Mouse (Mus musculus) intestine, embryonic 14.5 days (tissue): ENCODE results near the gene Myo3a. TPM values are rescaled to one million over a fixed set of nuclear protein-coding genes. Genes with fewer than 3 reads are reported as not detected.
A peak's percentile ranks its signal among the peaks of the same experiment; 100 is the strongest.

Source experiments
- ATAC-seq: fragments of 200-750 bp; cut with Nextera tagmentation; replicated peaks from 2 replicates; pipeline ENCODE4 v1.8.0; 2017; ENCODE audit warnings: low read depth, moderate number of reproducible peaks, moderate TSS enrichment, moderate library complexity; ENCODE audit not compliant: low FRiP score, low TSS enrichment
- DNase-seq: peaks from one replicate; pipeline ENCODE4 v3.0.0-alpha.2; 2018; ENCODE audit warnings: low spot score
- H3K27ac ChIP-seq: fragments of 300-500 bp; sonication (generic); 2 replicates; pipeline ENCODE4 v1.5.1; 2014; ENCODE audit warnings: low read depth, mild to moderate bottlenecking, control low read depth
- H3K27me3 ChIP-seq: fragments of 300-500 bp; sonication (generic); replicated peaks from 2 replicates; pipeline ENCODE4 v1.6.1; 2014; ENCODE audit warnings: low read length, control low read depth; ENCODE audit not compliant: control insufficient read depth, insufficient read depth
- H3K36me3 ChIP-seq: fragments of 300-500 bp; sonication (generic); 2 replicates; pipeline ENCODE4 v1.6.1; 2014; ENCODE audit warnings: low read length, control low read depth; ENCODE audit not compliant: control insufficient read depth, insufficient read depth
- H3K4me1 ChIP-seq: fragments of 300-500 bp; sonication (generic); replicated peaks from 2 replicates; pipeline ENCODE4 v1.6.1; 2014; ENCODE audit warnings: low read length, control low read depth, mixed read lengths; ENCODE audit not compliant: control insufficient read depth, insufficient read depth
- H3K4me2 ChIP-seq: fragments of 300-500 bp; sonication (generic); 2 replicates; pipeline ENCODE4 v1.6.1; 2014; ENCODE audit warnings: low read length
- H3K4me3 ChIP-seq: fragments of 300-500 bp; sonication (generic); 2 replicates; pipeline ENCODE4 v1.5.1; 2014; ENCODE audit warnings: low read depth, low read length, control low read depth, mixed read lengths
- H3K9ac ChIP-seq: fragments of 300-500 bp; sonication (generic); 2 replicates; pipeline ENCODE4 v1.6.1; 2014; ENCODE audit warnings: mild to moderate bottlenecking, low read length
- H3K9me3 ChIP-seq: fragments of 300-500 bp; sonication (generic); 2 replicates; pipeline ENCODE4 v1.6.1; 2016; ENCODE audit warnings: low read length, control low read depth; ENCODE audit not compliant: control insufficient read depth
- WGBS: fragments of 180-500 bp; shearing (Covaris S2); extraction: QIAGEN DNeasy Blood & Tissue Kit; methylation state at CpG from one replicate; pipeline ENCODE4 v1.1.7; 2014; 5-methylcytosine and 5-hydroxymethylcytosine counted together
- polyA plus RNA-seq: library from polyadenylated mRNA; unstranded; fragments of >200 nt; fragmentation: Nextera tagmentation; extraction: Ambion mirVana; gene quantifications from 2 replicates; pipeline ENCODE4 v1.2.1, GENCODE M21; 2014

Myo3a gene
- polyA plus RNA-seq, 1 experiment from 2014 or later = not detected

DNA sequence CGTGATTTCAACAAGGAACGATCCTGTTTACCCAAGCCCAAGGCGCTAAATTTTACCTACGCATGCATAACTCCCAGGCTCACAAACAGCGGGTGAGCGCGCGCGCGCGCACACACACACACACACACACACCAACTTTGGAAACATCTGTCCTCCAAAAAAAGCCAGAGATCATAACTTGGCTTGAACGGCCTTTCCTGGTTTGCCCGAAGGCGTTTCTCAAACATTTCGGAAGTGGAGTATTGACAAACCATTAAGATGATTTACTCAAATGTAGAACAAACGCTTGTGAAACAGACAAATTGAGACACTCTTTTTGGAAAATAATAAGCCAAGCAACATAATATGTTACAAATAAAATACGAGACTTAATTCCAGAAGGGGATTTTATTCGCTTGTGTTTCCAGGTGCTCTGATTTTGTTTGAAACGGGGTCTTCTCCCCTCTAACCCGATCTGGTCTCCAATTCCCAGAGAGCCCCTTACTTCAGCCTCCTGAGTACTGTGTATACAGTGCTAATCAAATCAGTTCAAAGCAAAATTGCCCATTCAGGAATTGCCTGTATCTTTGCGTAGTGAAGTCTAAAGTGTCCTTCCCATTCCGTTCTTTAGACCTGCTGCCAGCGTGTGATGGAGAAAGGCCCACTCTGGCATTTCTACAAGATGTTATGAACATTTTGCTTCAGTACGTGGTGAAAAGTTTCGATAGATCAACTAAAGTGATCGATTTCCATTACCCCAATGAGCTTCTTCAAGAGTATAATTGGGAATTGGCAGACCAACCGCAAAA is 397.1 kb downstream of the Myo3a start:
- ATAC-seq (no peak), DNase-seq (peak; percentile 54)
- Histone ChIP-seq H3K9me3 (no peaks in the 10 kb centered on the region), H3K36me3 (no peaks in the 10 kb centered on the region), H3K4me3 (no peak overlapping the region), H3K27me3 (peaks cover 96% of the 10 kb centered on the region), H3K4me2 (no peak overlapping the region), H3K4me1 (no peaks in the 10 kb centered on the region), H3K27ac (no peak overlapping the region), H3K9ac (no peak overlapping the region)
- 3% methylated on average over 27 of the region's 27 CpGs for WGBS

DNA sequence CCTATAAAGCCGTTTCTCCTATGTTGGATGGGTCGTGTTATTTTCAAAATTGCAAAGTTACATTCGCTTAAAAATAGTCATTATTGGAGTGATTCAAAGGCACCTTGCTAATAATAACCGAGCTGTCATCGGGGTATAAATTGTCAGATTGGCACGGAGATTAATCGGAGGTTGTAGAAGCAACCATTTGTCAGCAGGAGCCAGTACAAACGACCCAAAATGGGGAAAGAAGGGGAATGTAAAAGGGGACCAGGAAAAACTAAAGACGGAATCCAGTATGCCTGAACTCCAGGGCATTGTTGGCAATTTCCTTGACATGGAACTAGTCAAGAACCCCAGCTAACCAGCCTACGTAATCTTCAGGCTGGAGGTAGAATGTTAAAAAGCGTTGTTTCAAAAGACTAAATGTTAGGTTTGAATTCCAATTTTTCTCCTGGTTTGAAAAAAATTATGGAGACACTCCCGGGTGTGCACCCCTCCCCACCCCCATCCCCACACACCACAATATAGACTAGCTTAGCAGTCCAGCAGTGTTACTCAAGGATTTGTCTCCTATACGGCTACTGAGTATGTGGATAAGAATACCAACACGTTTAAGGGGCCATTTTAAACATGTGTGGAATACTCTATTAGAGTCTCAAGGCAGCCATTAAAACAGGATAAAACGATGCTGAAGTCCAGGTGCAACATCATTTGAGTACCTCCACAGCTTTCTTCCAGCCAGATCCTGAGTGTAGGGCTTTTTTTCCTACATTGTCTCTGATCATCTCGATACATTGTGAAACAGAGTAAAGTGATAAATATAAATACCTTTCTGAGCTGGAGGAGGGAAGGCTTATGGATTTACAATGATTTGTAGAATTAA is 398.0 kb downstream of the Myo3a start:
- 11% methylated on average over 16 of the region's 16 CpGs for WGBS
- H3K4me1 ChIP-seq = no peaks in the 10 kb centered on the region
- H3K36me3 ChIP-seq = no peaks in the 10 kb centered on the region
- no peaks in the 10 kb centered on the region for H3K9me3 ChIP-seq
- H3K27ac ChIP-seq = no peak overlapping the region
- peaks cover 89% of the 10 kb centered on the region for H3K27me3 ChIP-seq
- H3K9ac ChIP-seq = no peak overlapping the region
- DNase-seq (no peak), ATAC-seq (no peak)
- no peak overlapping the region for H3K4me2 ChIP-seq
- H3K4me3 ChIP-seq = no peak overlapping the region

DNA sequence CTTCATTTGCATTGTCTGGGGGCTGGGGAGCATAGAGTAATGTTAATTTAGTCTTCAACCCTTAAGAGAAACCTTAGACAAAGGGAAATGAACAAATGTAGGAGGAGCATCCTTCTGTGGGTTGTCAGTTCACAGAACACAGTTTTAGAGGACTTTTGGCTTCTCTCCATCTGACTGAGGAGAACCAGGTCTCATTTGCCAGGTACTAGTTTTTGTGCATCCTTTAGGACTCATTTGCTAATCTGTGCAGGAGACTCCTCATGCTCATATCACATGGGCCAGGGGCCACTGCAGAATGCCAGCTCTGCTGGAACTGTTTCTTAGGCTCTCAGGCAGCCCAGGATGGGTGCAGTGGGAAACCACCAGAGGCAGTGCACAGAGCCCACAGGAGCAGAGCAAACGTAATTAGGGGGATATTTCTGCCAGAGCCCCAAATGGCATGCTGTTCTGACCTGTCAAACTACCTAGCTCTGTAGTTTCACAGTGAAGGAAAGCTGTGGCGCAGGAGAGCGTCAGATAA is 399.9 kb downstream of the Myo3a start:
- no peak overlapping the region for H3K4me2 ChIP-seq
- no peak overlapping the region for H3K27ac ChIP-seq
- WGBS = 24% methylated on average over 3 of the region's 3 CpGs
- peaks cover 74% of the 10 kb centered on the region for H3K27me3 ChIP-seq
- H3K4me1 ChIP-seq = no peaks in the 10 kb centered on the region
- ATAC-seq = no peak
- no peak overlapping the region for H3K4me3 ChIP-seq
- no peak for DNase-seq
- H3K36me3 ChIP-seq = no peaks in the 10 kb centered on the region
- no peak overlapping the region for H3K9ac ChIP-seq
- no peaks in the 10 kb centered on the region for H3K9me3 ChIP-seq

DNA sequence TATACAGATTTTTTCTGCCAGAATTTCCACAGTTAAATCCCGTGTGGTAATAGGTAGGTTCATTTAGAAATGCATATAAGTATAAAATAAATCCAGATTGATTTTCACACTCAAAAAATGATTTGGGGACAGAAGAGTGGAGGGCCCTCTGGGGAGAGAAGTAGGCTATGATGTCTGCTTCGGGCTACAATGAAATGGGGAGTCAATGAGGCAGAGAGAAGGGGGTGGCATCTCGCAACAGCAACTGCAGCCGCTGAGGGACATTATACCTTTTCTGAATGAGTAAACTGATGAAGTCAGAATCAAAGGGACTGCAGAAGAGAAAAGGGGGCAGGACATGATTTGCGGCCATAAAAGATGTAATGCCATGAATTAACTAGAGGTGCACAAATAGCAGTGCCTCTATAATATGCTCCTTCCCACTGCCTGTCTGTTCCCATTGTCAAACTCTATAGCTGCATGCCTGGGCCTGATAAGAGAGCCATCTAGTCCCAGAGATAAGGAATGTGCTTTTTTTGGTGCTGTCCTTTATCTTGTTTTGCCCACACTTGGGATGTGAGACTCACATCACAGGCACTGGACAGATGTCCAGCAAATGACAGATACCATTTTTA is 400.6 kb downstream of the Myo3a start:
- Histone ChIP-seq H3K4me3 (no peak overlapping the region), H3K27me3 (peaks cover 67% of the 10 kb centered on the region)
- 25% methylated on average over 5 of the region's 5 CpGs for WGBS

GRCm38 (mm10) chr2:22634766-22635165 is 407.5 kb downstream of the Myo3a start:
- no peak overlapping the region for H3K4me2 ChIP-seq
- WGBS = 31% methylated on average over 8 of the region's 8 CpGs
- H3K27me3 ChIP-seq = peaks cover 6% of the 10 kb centered on the region; the same call in 1 of the 2 replicates
- no peak overlapping the region for H3K4me3 ChIP-seq
- DNase-seq (no peak), ATAC-seq (no peak)
- H3K27ac ChIP-seq = no peak overlapping the region
- H3K9me3 ChIP-seq = no peaks in the 10 kb centered on the region
- no peaks in the 10 kb centered on the region for H3K4me1 ChIP-seq
- no peaks in the 10 kb centered on the region for H3K36me3 ChIP-seq
- H3K9ac ChIP-seq = no peak overlapping the region

More for the DNA sequence above, 400.6 kb downstream of the Myo3a start:
- Histone ChIP-seq H3K36me3 (no peaks in the 10 kb centered on the region), H3K27ac (no peak overlapping the region), H3K9ac (no peak overlapping the region), H3K9me3 (no peaks in the 10 kb centered on the region), H3K4me1 (no peaks in the 10 kb centered on the region), H3K4me2 (no peak overlapping the region)
- ATAC-seq = no peak
- DNase-seq = no peak

DNA sequence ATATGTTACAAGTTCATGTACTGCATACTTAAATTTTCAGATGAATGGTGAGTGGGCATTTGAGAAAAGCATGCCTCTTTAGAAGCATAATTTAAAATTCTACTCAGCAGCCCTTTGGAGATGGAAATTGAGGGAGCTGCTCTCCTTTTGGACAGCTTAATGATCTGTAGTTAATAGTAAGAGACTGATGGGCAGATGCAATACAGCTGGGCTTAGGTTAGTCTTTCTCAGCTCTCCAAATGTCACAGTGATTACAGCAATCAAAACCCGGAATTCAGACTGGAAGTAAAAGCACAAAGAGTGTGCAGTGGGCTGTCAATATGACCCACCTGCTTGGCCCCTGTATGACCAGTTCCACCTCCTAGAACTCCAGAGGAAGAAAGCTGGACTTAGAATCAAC is 418.8 kb downstream of the Myo3a start:
- no peak overlapping the region for H3K4me3 ChIP-seq
- DNase-seq (no peak), ATAC-seq (no peak)

DNA sequence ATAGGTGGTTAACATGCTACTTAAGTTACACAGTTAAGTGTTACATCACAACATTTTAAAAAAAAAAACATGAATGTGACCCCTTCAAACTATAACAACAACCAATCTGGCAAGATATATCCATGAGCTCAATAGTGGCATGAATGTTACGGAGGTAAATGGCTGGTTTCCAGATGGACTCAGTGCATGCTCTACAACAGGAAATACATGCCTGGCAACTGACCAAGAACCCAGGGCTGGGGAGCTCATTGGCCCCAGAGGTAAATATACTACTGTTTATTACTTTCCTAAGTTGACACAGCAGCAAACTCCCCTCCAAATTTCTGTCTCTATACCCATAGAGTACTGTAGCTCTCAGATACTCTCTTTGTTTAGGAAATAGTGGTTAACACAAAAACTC is 421.1 kb downstream of the Myo3a start:
- Histone ChIP-seq H3K27me3 (no peaks in the 10 kb centered on the region), H3K9ac (no peak overlapping the region), H3K4me1 (no peaks in the 10 kb centered on the region), H3K4me2 (no peak overlapping the region), H3K27ac (no peak overlapping the region), H3K9me3 (no peaks in the 10 kb centered on the region), H3K4me3 (no peak overlapping the region), H3K36me3 (no peaks in the 10 kb centered on the region)
- ATAC-seq (no peak), DNase-seq (no peak)
- WGBS = 84% methylated on average over 1 of the region's 1 CpGs

More for the DNA sequence above, 418.8 kb downstream of the Myo3a start:
- H3K36me3 ChIP-seq = no peaks in the 10 kb centered on the region
- H3K27me3 ChIP-seq = no peaks in the 10 kb centered on the region
- no peaks in the 10 kb centered on the region for H3K9me3 ChIP-seq
- 59% methylated on average over 1 of the region's 1 CpGs for WGBS
- H3K9ac ChIP-seq = no peak overlapping the region
- no peak overlapping the region for H3K4me2 ChIP-seq
- H3K27ac ChIP-seq = no peak overlapping the region
- no peaks in the 10 kb centered on the region for H3K4me1 ChIP-seq

- Histone ChIP-seq H3K9me3 (no peaks in the 10 kb centered on the region), H3K4me2 (no peak overlapping the region), H3K27me3 (no peaks in the 10 kb centered on the region), H3K36me3 (no peaks in the 10 kb centered on the region), H3K4me3 (no peak overlapping the region), H3K4me1 (no peaks in the 10 kb centered on the region), H3K9ac (no peak overlapping the region), H3K27ac (no peak overlapping the region)
- no peak for ATAC-seq
- WGBS = 74% methylated on average over 4 of the region's 4 CpGs
- DNase-seq = no peak
Measured at GRCm38 (mm10) chr2:22651826-22652225, 424.5 kb downstream of the Myo3a start.
